Mouse (Mus musculus) thymus, postnatal 14 days (tissue): Measurements from ENCODE around the gene Olfr1200.

ENCODE experiments used
- DNase-seq: peaks from one replicate; pipeline ENCODE4 v3.0.0; 2021

Olfr1200 gene

DNA sequence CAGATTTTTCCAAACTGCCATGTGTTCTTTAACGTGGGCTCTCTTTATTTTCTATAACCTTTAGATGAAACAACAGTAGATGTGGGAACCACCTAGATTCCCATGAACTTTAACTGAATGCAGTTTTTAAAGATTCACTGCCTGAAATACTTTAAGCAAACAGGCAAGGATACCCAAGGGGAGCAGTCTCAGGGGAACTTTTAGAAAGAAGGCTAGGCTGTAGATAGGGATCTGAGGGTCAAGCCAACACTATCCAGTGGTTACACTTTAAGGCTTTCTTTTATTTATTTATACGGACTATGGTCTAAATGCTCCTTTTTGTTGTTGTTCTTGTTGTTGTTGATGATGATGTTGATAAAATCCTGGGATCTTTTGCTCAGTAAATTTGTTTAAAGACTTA is at the start of gene Olfr1200:
Gene Olfr1200, minus strand, starts transcription at position 101 of the 400 bp plus-strand sequence.
- no peak for DNase-seq

DNA sequence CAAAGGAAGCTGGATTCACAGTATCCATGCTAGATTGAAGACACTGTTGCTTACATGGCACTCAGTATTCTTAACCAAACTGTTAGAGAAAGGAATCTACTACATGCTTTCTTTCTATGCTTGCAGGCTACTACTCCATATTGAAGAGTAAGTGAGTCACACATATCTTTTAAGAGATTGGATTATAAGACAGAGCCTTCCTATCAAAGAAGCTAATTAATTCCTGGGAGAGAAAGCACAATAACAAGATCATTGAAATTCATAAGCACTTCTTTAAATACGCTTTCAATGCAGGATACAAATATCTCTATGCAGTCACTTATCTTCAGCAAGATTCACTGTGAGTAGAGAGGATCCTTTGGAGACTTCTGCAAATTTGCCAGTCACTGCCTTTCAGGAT is 43.9 kb upstream of the Olfr1200 start, which contains the start of gene Olfr1202:
Gene Olfr1202, plus strand, starts transcription at position 301 of the 400 bp plus-strand sequence.
- DNase-seq, result no peak

DNA sequence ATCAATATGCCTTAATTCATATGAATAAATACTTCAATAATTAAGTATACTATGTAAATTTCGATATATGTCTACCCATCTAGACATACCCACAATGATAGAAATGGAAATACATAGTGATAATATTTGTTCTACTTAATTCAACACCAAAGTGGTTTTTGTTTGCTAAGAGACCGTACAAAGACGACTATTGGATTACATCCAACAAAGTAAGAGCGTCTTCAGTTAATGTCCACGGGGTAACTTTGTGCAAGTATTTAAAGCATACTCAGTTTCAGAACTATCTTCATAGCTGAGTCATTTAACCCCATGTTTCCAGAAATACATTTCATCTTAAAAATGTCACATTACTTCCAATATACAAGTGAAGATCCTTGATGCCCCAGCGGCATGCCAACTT is 22.4 kb upstream of the Olfr1200 start, which contains the start of gene Olfr1201:
Gene Olfr1201, plus strand, starts transcription at position 301 of the 400 bp plus-strand sequence.
- DNase-seq, result no peak

DNA sequence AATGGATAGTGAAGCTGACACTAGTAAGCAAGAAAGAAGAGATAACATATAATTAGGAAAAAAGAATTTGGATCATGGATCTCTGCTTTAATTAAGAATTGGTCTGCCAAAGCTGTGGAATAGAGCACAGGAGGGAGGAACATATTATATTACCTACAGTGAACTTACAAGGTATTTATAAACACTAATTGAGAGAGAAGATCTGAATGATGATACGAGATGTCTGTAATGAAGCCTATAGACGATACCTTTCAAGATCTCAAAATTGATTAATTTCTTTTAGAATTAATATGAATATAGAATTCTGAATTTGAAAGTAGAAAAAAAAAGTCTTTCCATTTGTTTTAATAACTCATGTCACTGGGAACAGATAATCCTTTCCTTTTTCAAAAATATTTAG is 9.9 kb downstream of the Olfr1200 start, which contains the start of gene Olfr1199:
Gene Olfr1199, minus strand, starts transcription at position 101 of the 400 bp plus-strand sequence.
- DNase-seq, result no peak

DNA sequence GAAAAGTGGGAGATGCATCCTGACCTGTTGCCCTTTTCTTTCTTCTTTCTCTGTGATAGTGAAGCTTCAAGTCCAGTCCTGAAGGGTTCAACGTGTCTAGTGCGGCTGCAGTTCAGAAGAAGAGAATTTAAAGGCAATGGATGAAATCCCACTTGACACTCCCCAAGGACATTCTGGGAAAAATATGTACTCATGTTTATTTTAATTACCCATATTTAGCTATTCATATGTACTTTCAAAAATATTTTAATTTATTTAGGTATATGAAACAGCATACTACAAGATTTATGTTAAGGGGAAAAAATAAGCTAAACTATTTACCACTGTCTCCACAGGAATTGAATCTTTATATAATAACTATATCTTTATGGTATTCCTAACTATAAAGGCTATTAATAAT is 19.0 kb downstream of the Olfr1200 start, which contains the start of gene Olfr1198:
Gene Olfr1198, minus strand, starts transcription at position 101 of the 400 bp plus-strand sequence.
- DNase-seq, result no peak

DNA sequence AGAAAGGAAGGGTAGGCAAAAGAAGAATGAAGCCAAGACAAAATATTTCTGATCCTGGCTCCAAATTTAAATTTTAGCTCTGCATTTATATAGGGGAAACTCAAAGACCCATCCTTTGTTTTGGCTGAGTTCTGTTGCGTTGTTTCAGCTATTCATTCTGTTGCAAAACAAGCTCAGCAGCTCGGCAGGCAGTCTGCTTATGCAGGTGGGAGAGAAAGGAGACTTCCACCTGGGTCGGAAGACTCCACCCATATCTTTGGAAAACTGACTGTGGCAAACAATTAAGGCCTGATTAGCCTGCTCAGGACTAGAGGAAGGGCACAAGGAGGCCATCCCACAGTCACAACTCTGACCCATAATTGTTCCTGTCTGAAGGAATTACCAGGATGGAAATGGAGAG is 26.9 kb downstream of the Olfr1200 start:
- no peak for DNase-seq

DNA sequence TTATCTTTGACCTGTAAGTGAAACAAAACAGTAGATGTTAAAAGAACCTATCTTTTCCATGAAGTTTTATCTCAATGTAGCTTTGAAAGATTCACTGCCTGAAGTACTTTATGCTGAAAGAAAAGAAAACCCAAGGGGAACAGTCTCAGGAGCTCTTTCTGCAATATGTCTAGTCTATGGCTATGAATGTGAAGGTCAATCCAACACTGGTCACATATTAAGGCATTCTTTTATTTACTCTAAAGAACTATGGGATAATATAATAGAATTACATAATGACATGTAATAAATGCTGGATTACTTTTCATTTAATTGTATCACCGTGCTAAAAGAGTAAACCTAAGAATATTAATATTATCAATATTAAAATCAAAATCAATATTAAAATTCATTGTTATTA is 38.0 kb downstream of the Olfr1200 start, which contains the start of gene Olfr1197:
Gene Olfr1197, minus strand, starts transcription at position 101 of the 400 bp plus-strand sequence.
- no peak for DNase-seq
